Comparison of ENCODE assay signal across 16 mouse cellular contexts in genomic region chr11:116579280-116579679, GRCm38 (mm10). TPM values are rescaled to one million over a fixed set of nuclear protein-coding genes. Genes with fewer than 3 reads are reported as not detected.
DNase-seq lines count a peak whose midpoint lies in the region; ATAC-seq and TF ChIP-seq lines count a peak whose summit lies in the region.
"Had no signal": no experiment of that assay in that cellular context is flagged by ENCODE, and none has a peak within 500 bp of the region (broad histone marks: within the 10 kb centered on the region; RNA-seq: fewer than 3 reads in every experiment).

No protein-coding gene starts in this region.

- no peaks in the 10 kb centered on the region for H3K9me3 ChIP-seq in hindbrain, embryonic 13.5 days
- no peaks in the 10 kb centered on the region for H3K9me3 ChIP-seq in hindbrain, embryonic 11.5 days (ENCODE audit: control insufficient read depth, low read length)
- no peaks in the 10 kb centered on the region for H3K9me3 ChIP-seq in embryonic facial prominence, embryonic 13.5 days
- no peaks in the 10 kb centered on the region for H3K9me3 ChIP-seq in liver, embryonic 15.5 days (replicated peaks)

- no peaks in the 10 kb centered on the region for H3K27me3 ChIP-seq in hindbrain, embryonic 13.5 days
- H3K27me3 ChIP-seq in hindbrain, embryonic 11.5 days (ENCODE audit: control insufficient read depth, insufficient read depth, low read length) = no peaks in the 10 kb centered on the region
- H3K27me3 ChIP-seq in embryonic facial prominence, embryonic 13.5 days = no peaks in the 10 kb centered on the region
- H3K27me3 ChIP-seq in liver, embryonic 15.5 days = no peaks in the 10 kb centered on the region

- H3K4me2 ChIP-seq in hindbrain, embryonic 13.5 days = peak overlapping the region; percentile 70
- H3K4me2 ChIP-seq in hindbrain, embryonic 11.5 days (replicated peaks; ENCODE audit: low read depth, low read length) = no peak overlapping the region
- H3K4me2 ChIP-seq in embryonic facial prominence, embryonic 13.5 days = 0 out of 2 replicates have a peak overlapping the region, but pooled peaks have one; percentile 86
- peak overlapping the region; percentile 89 for H3K4me2 ChIP-seq in liver, embryonic 15.5 days

- WGBS in hindbrain, embryonic 13.5 days = 96% methylated on average over 3 of the region's 3 CpGs
- 99% methylated on average over 3 of the region's 3 CpGs for WGBS in hindbrain, embryonic 11.5 days
- WGBS in embryonic facial prominence, embryonic 13.5 days = 92% methylated on average over 3 of the region's 3 CpGs
- WGBS in liver, embryonic 15.5 days (ENCODE audit: insufficient replicate concordance) = 79% methylated on average over 3 of the region's 3 CpGs

- no peak overlapping the region; the same call in 1 of the 2 replicates for H3K27ac ChIP-seq in hindbrain, embryonic 13.5 days
- no peak overlapping the region for H3K27ac ChIP-seq in hindbrain, embryonic 11.5 days (ENCODE audit: low read depth, low read length)
- H3K27ac ChIP-seq in embryonic facial prominence, embryonic 13.5 days = no peak overlapping the region
- H3K27ac ChIP-seq in liver, embryonic 15.5 days (replicated peaks) = peak overlapping the region; percentile 97
- no peak overlapping the region for H3K27ac ChIP-seq in layer of hippocampus, adult 2 months

- H3K4me3 ChIP-seq in hindbrain, embryonic 13.5 days = peak overlapping the region; percentile 4; the same call in 1 of the 2 replicates
- H3K4me3 ChIP-seq in hindbrain, embryonic 11.5 days (ENCODE audit: low read depth, low read length) = no peak overlapping the region
- H3K4me3 ChIP-seq in embryonic facial prominence, embryonic 13.5 days = no peak overlapping the region
- H3K4me3 ChIP-seq in liver, embryonic 15.5 days (replicated peaks) = peak overlapping the region; percentile 90
- no peak overlapping the region for H3K4me3 ChIP-seq in layer of hippocampus, adult 2 months

- H3K4me1 ChIP-seq in hindbrain, embryonic 13.5 days (replicated peaks) = peaks cover 62% of the 10 kb centered on the region
- peaks cover 5% of the 10 kb centered on the region for H3K4me1 ChIP-seq in hindbrain, embryonic 11.5 days (replicated peaks; ENCODE audit: control insufficient read depth, insufficient read depth, low read length)
- H3K4me1 ChIP-seq in embryonic facial prominence, embryonic 13.5 days = peaks cover 53% of the 10 kb centered on the region
- peaks cover 70% of the 10 kb centered on the region for H3K4me1 ChIP-seq in liver, embryonic 15.5 days (replicated peaks)

- ATAC-seq in hindbrain, embryonic 13.5 days (ENCODE audit: low FRiP score) = no peak
- no peak for ATAC-seq in hindbrain, embryonic 11.5 days (ENCODE audit: low FRiP score)
- no peak for ATAC-seq in embryonic facial prominence, embryonic 13.5 days (ENCODE audit: insufficient number of reproducible peaks, insufficient read depth, low FRiP score, low TSS enrichment, low read depth)
- ATAC-seq in liver, embryonic 15.5 days (ENCODE audit: insufficient read depth) = no peak

- no peak for TF ChIP-seq CTCF in layer of hippocampus, adult 2 months (conservative IDR thresholded peaks at IDR 0.05)

- DNase-seq in hindbrain, embryonic 11.5 days (ENCODE audit: low spot score) = no peak
- peak; percentile 57 for DNase-seq in brain, adult 2 months (ENCODE audit: low read depth, low spot score)
- DNase-seq in layer of hippocampus, adult 2 months (ENCODE audit: low spot score in 2 of 2) = no peak
- DNase-seq in ovary, postnatal 14 days (ENCODE audit: low spot score) = no peak
- DNase-seq in layer of hippocampus, adult 9-11 months = no peak
- DNase-seq: adrenal gland, postnatal 14 days; cerebellum, adult 11-12 months; kidney, postnatal 10 days; lung, postnatal 14 days; thymus, adult 18-20 months had no signal

- no peaks in the 10 kb centered on the region for H3K36me3 ChIP-seq in hindbrain, embryonic 13.5 days
- H3K36me3 ChIP-seq in hindbrain, embryonic 11.5 days (ENCODE audit: control insufficient read depth, insufficient read depth, low read length) = no peaks in the 10 kb centered on the region
- no peaks in the 10 kb centered on the region for H3K36me3 ChIP-seq in embryonic facial prominence, embryonic 13.5 days
- peaks cover 11% of the 10 kb centered on the region for H3K36me3 ChIP-seq in liver, embryonic 15.5 days (replicated peaks)

- 0 out of 2 replicates have a peak overlapping the region, but pooled peaks have one; percentile 29 for H3K9ac ChIP-seq in hindbrain, embryonic 13.5 days
- H3K9ac ChIP-seq in hindbrain, embryonic 11.5 days (ENCODE audit: low read depth, low read length) = no peak overlapping the region
- H3K9ac ChIP-seq in embryonic facial prominence, embryonic 13.5 days = no peak overlapping the region
- H3K9ac ChIP-seq in liver, embryonic 15.5 days = peak overlapping the region; percentile 99

RNA-seq across cellular contexts. Expression of gene Ube2o, which starts 2.0 kb away (rescaled TPM):
- polyA plus RNA-seq in hindbrain, embryonic 13.5 days (2015; fragmentation: Nextera tagmentation; extraction: Ambion mirVana) = 14.1 and 14.8 TPM in 2 replicates
- polyA plus RNA-seq in hindbrain, embryonic 11.5 days (2014; fragmentation: Nextera tagmentation; extraction: Ambion mirVana) = 17.5 and 18.8 TPM in 2 replicates
- 9.7 and 11.5 TPM in 2 replicates for polyA plus RNA-seq in embryonic facial prominence, embryonic 13.5 days (2015; fragmentation: Nextera tagmentation; extraction: Ambion mirVana)
- polyA plus RNA-seq in liver, embryonic 15.5 days (2015; fragmentation: Nextera tagmentation; extraction: Ambion mirVana) = 38.1 and 51.7 TPM in 2 replicates
- 100 to 1,000 TPM in 1 of 2 experiments, 10 to 100 TPM in 1; 93.7 to 101 TPM for total RNA-seq in layer of hippocampus, adult 2 months (2021)

RNA-seq across cellular contexts. Expression of gene Aanat, which starts 7.0 kb away (rescaled TPM):
- 0.36 and 1.0 TPM in 2 replicates for polyA plus RNA-seq in hindbrain, embryonic 13.5 days (2015; fragmentation: Nextera tagmentation; extraction: Ambion mirVana)
- not detected in 2 replicates for polyA plus RNA-seq in hindbrain, embryonic 11.5 days (2014; fragmentation: Nextera tagmentation; extraction: Ambion mirVana)
- polyA plus RNA-seq in embryonic facial prominence, embryonic 13.5 days (2015; fragmentation: Nextera tagmentation; extraction: Ambion mirVana) = not detected in 2 replicates
- polyA plus RNA-seq in liver, embryonic 15.5 days (2015; fragmentation: Nextera tagmentation; extraction: Ambion mirVana) = not detected in 2 replicates
- 1 to 10 TPM in 1 of 2 experiments, under 1 TPM in 1; 0.27 to 1.2 TPM for total RNA-seq in layer of hippocampus, adult 2 months (2021)
- total RNA-seq: adrenal gland, postnatal 14 days; CH12.LX; heart, adult 18-20 months had no signal
- polyA plus RNA-seq: spleen, adult 2 months had no signal

RNA-seq across cellular contexts. Expression of gene Rhbdf2, which starts 47.5 kb away (rescaled TPM):
- 1.8 and 2.1 TPM in 2 replicates for polyA plus RNA-seq in hindbrain, embryonic 13.5 days (2015; fragmentation: Nextera tagmentation; extraction: Ambion mirVana)
- 2.1 and 2.7 TPM in 2 replicates for polyA plus RNA-seq in hindbrain, embryonic 11.5 days (2014; fragmentation: Nextera tagmentation; extraction: Ambion mirVana)
- polyA plus RNA-seq in embryonic facial prominence, embryonic 13.5 days (2015; fragmentation: Nextera tagmentation; extraction: Ambion mirVana) = 4.2 and 4.3 TPM in 2 replicates
- polyA plus RNA-seq in liver, embryonic 15.5 days (2015; fragmentation: Nextera tagmentation; extraction: Ambion mirVana) = 7.2 and 7.5 TPM in 2 replicates
- total RNA-seq in layer of hippocampus, adult 2 months (2021) = 1 to 10 TPM; 1.4 to 1.6 TPM

RNA-seq across cellular contexts. Expression of gene Sphk1, which starts 48.6 kb away (rescaled TPM):
- polyA plus RNA-seq in hindbrain, embryonic 13.5 days (2015; fragmentation: Nextera tagmentation; extraction: Ambion mirVana) = 3.1 and 3.3 TPM in 2 replicates
- polyA plus RNA-seq in hindbrain, embryonic 11.5 days (2014; fragmentation: Nextera tagmentation; extraction: Ambion mirVana) = 8.1 and 10.0 TPM in 2 replicates
- 5.0 and 6.1 TPM in 2 replicates for polyA plus RNA-seq in embryonic facial prominence, embryonic 13.5 days (2015; fragmentation: Nextera tagmentation; extraction: Ambion mirVana)
- 28.8 and 32.7 TPM in 2 replicates for polyA plus RNA-seq in liver, embryonic 15.5 days (2015; fragmentation: Nextera tagmentation; extraction: Ambion mirVana)
- total RNA-seq in layer of hippocampus, adult 2 months (2021) = 1 to 10 TPM; 1.6 to 1.9 TPM

Comparison
In these comparisons a context has a peak if more than half of its experiments do, and no peak if none do; other contexts are left out.
1. H3K4me3 ChIP-seq: peak in hindbrain, embryonic 13.5 days (single experiment) and liver, embryonic 15.5 days (single experiment); none in hindbrain, embryonic 11.5 days (single experiment), embryonic facial prominence, embryonic 13.5 days (single experiment) and layer of hippocampus, adult 2 months (single experiment).
2. H3K9ac ChIP-seq: peak in hindbrain, embryonic 13.5 days (single experiment) and liver, embryonic 15.5 days (single experiment); none in hindbrain, embryonic 11.5 days (single experiment) and embryonic facial prominence, embryonic 13.5 days (single experiment).